Mouse (Mus musculus): ENCODE results near the gene Eif4g3. TPM values are rescaled to one million over a fixed set of nuclear protein-coding genes. Genes with fewer than 3 reads are reported as not detected.

Gene Eif4g3
- 14.6 and 14.9 TPM in 2 replicates for polyA plus RNA-seq (2012; rRNA removed)

GRCm38 (mm10) chr4:137992890-137993289 is at the start of gene Eif4g3:
TSS of gene Eif4g3 (plus strand) at chr4:137993022.

GRCm38 (mm10) chr4:138216200-138216890 is 223.5 kb downstream of the Eif4g3 start, which contains the start of gene Hp1bp3:
TSS of gene Hp1bp3 (plus strand) at chr4:138216296.

GRCm38 (mm10) chr4:138250088-138250960 is 257.5 kb downstream of the Eif4g3 start, which contains the start of the genes Sh2d5 and Kif17:
TSS of gene Sh2d5 (plus strand) at chr4:138250403.
TSS of gene Kif17 (plus strand) at chr4:138250435.

Other genes starting within 250 kb of the Eif4g3 start
- gene Alpl, start 196.6 kb upstream of the Eif4g3 start, polyA plus RNA-seq (2012; rRNA removed) = 4.3 and 5.2 TPM in 2 replicates
- 5.0 and 7.1 TPM in 2 replicates for gene Ece1, start 130.8 kb upstream of the Eif4g3 start, polyA plus RNA-seq (2012; rRNA removed)
- gene Hp1bp3, start 223.3 kb downstream of the Eif4g3 start, polyA plus RNA-seq (2012; rRNA removed) = 33.3 and 39.1 TPM in 2 replicates

All from liver, embryonic 14 days (tissue).